Mouse (Mus musculus) heart, embryonic 13.5 days (tissue): ENCODE results near the gene Cdc26. TPM values are rescaled to one million over a fixed set of nuclear protein-coding genes. Genes with fewer than 3 reads are reported as not detected.

ENCODE experiments used
- ATAC-seq: fragments of 200-750 bp; cut with Nextera tagmentation; 2 replicates; pipeline ENCODE4 v1.8.0; 2017; ENCODE audit warnings: moderate TSS enrichment; ENCODE audit not compliant: insufficient number of reproducible peaks, low FRiP score, low TSS enrichment; ENCODE audit errors: extremely low read depth
- H3K27ac ChIP-seq: fragments of 300-500 bp; sonication (generic); replicated peaks from 2 replicates; pipeline ENCODE4 v1.5.1; 2015; ENCODE audit warnings: moderate library complexity, mild to moderate bottlenecking, inconsistent platforms
- H3K27me3 ChIP-seq: fragments of 300-500 bp; sonication (generic); replicated peaks from 2 replicates; pipeline ENCODE4 v1.6.1; 2015; ENCODE audit warnings: mild to moderate bottlenecking, inconsistent platforms
- H3K36me3 ChIP-seq: fragments of 300-500 bp; sonication (generic); 2 replicates; pipeline ENCODE4 v1.6.1; 2015; ENCODE audit warnings: mild to moderate bottlenecking, inconsistent platforms
- H3K4me1 ChIP-seq: fragments of 300-500 bp; sonication (generic); 2 replicates; pipeline ENCODE4 v1.6.1; 2015; ENCODE audit warnings: inconsistent platforms
- H3K4me2 ChIP-seq: fragments of 300-500 bp; sonication (generic); 2 replicates; pipeline ENCODE4 v1.6.1; 2015; ENCODE audit warnings: inconsistent platforms, mild to moderate bottlenecking, moderate library complexity
- H3K4me3 ChIP-seq: fragments of 300-500 bp; sonication (generic); 2 replicates; pipeline ENCODE4 v1.5.1; 2015; ENCODE audit warnings: moderate library complexity, mild to moderate bottlenecking, inconsistent platforms
- H3K9ac ChIP-seq: fragments of 300-500 bp; sonication (generic); 2 replicates; pipeline ENCODE4 v1.6.1; 2015; ENCODE audit warnings: inconsistent platforms, mild to moderate bottlenecking, moderate library complexity
- H3K9me3 ChIP-seq: fragments of 300-500 bp; sonication (generic); 2 replicates; pipeline ENCODE4 v1.6.1; 2016; ENCODE audit warnings: inconsistent platforms
- WGBS: fragments of 180-500 bp; shearing (Covaris S2); methylation state at CpG from one replicate; pipeline ENCODE4 v1.1.7; 2015; ENCODE audit warnings: mixed read lengths; 5-methylcytosine and 5-hydroxymethylcytosine counted together
- polyA plus RNA-seq: library from polyadenylated mRNA; unstranded; fragments of >200 nt; fragmentation: Nextera tagmentation; extraction: Ambion mirVana; gene quantifications from 2 replicates; pipeline ENCODE4 v1.2.1, GENCODE M21; 2015

Cdc26 gene
- polyA plus RNA-seq, 1 experiment from 2014 or later = 82.1 TPM

GRCm38 (mm10) chr4:62429616-62430015, 21.2 kb upstream of the Cdc26 start:
- H3K4me2 ChIP-seq = no peak overlapping the region
- ATAC-seq = no peak
- 80% methylated on average over 9 of the region's 9 CpGs for WGBS
- H3K27me3 ChIP-seq = no peaks in the 10 kb centered on the region
- no peak overlapping the region for H3K27ac ChIP-seq
- H3K9ac ChIP-seq = no peak overlapping the region
- no peak overlapping the region for H3K4me3 ChIP-seq
- H3K36me3 ChIP-seq = peaks cover 15% of the 10 kb centered on the region
- H3K9me3 ChIP-seq = no peaks in the 10 kb centered on the region
- peaks cover 9% of the 10 kb centered on the region; the same call in 1 of the 2 replicates for H3K4me1 ChIP-seq

DNA sequence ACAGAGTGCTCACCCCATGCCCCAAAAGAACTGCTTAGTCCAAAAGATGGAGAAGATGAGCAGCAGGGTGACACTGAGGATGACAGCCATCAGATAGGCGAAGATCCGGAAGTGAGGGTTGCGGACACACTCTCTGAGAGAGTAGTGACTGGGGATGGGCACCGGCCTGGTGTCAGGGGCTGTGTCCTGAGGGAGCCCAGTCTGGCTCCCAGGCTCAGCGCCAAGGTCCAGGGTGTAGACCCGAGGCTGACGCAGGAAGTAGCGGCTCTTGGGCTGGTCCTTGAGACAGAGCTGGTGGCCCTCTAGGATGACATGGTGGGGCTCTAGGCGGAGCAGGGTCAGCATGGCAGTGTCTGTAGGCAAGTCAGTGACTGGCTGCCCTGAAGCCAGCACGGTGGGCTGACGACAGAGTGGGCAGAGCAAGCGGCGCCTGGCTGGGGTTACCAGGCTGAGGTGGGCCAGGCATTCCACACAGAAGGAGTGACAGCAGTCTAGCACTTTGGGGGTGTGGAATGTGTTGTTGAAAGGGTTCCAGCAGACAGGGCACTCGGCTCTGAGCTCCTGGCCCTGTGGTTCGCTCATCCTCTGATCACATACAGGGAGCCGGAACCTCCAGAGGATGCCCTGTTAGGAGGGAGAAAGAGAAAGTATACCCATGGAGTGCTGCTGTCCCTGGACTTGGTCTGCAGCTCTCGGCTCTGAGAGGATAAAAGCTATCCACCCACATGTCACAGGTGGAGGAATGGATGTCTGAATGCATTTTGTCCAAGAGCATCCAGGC, 19.7 kb upstream of the Cdc26 start:
- peaks cover 9% of the 10 kb centered on the region; the same call in 1 of the 2 replicates for H3K4me1 ChIP-seq
- no peaks in the 10 kb centered on the region for H3K9me3 ChIP-seq
- WGBS = 51% methylated on average over 17 of the region's 17 CpGs
- ATAC-seq = no peak
- H3K27me3 ChIP-seq = no peaks in the 10 kb centered on the region
- peaks cover 28% of the 10 kb centered on the region for H3K36me3 ChIP-seq
- H3K9ac ChIP-seq = no peak overlapping the region
- H3K4me3 ChIP-seq = 0 out of 2 replicates have a peak overlapping the region, but pooled peaks have one; percentile 3
- H3K27ac ChIP-seq = no peak overlapping the region
- peak overlapping the region; percentile 38 for H3K4me2 ChIP-seq

- Histone ChIP-seq H3K27me3 (no peaks in the 10 kb centered on the region), H3K9me3 (no peaks in the 10 kb centered on the region), H3K4me2 (no peak overlapping the region), H3K4me1 (peaks cover 9% of the 10 kb centered on the region; the same call in 1 of the 2 replicates), H3K4me3 (no peak overlapping the region), H3K27ac (no peak overlapping the region), H3K9ac (no peak overlapping the region), H3K36me3 (peaks cover 51% of the 10 kb centered on the region)
- ATAC-seq = no peak
- 87% methylated on average over 4 of the region's 4 CpGs for WGBS
Observed at GRCm38 (mm10) chr4:62425891-62426290, 17.4 kb upstream of the Cdc26 start.

DNA sequence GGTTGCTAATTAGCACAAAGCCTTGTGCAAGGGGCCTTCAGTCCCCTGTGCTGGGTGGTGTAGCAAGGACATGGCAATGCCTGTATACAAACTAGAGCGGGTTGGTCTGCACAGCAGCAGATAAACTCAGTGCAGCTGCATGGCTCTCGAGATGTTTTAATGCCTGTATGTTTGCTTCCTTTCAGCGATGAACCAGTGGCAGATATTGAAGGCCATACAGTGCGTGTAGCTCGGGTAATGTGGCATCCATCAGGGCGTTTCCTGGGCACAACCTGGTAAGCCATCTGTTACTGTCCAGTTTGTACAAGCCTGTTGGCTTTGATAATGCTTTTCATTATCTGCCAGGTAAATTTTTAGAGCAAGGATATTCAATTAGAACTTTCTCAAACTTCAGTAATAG, 10.6 kb upstream of the Cdc26 start:
- Histone ChIP-seq H3K27me3 (no peaks in the 10 kb centered on the region), H3K9ac (no peak overlapping the region), H3K27ac (no peak overlapping the region), H3K36me3 (peaks cover 100% of the 10 kb centered on the region), H3K9me3 (no peaks in the 10 kb centered on the region), H3K4me3 (no peak overlapping the region), H3K4me2 (no peak overlapping the region), H3K4me1 (no peaks in the 10 kb centered on the region)
- no peak for ATAC-seq
- WGBS = 92% methylated on average over 6 of the region's 6 CpGs

GRCm38 (mm10) chr4:62418448-62418847, 10.0 kb upstream of the Cdc26 start:
- WGBS = 92% methylated on average over 8 of the region's 8 CpGs
- no peaks in the 10 kb centered on the region for H3K4me1 ChIP-seq
- H3K4me2 ChIP-seq = no peak overlapping the region
- no peak overlapping the region for H3K9ac ChIP-seq
- no peaks in the 10 kb centered on the region for H3K27me3 ChIP-seq
- no peak overlapping the region for H3K27ac ChIP-seq
- no peak overlapping the region for H3K4me3 ChIP-seq
- H3K36me3 ChIP-seq = peaks cover 100% of the 10 kb centered on the region
- no peaks in the 10 kb centered on the region for H3K9me3 ChIP-seq
- ATAC-seq = no peak

GRCm38 (mm10) chr4:62411606-62412005, 3.2 kb upstream of the Cdc26 start:
- no peak for ATAC-seq
- Histone ChIP-seq H3K4me1 (peaks cover 20% of the 10 kb centered on the region), H3K4me3 (no peak overlapping the region), H3K4me2 (no peak overlapping the region), H3K9ac (no peak overlapping the region), H3K36me3 (peaks cover 57% of the 10 kb centered on the region), H3K27ac (no peak overlapping the region), H3K9me3 (no peaks in the 10 kb centered on the region), H3K27me3 (no peaks in the 10 kb centered on the region)
- 86% methylated on average over 10 of the region's 10 CpGs for WGBS

- no peak for ATAC-seq
Observed at GRCm38 (mm10) chr4:62410325-62410724, 1.9 kb upstream of the Cdc26 start.

GRCm38 (mm10) chr4:62409615-62410014, 1.2 kb upstream of the Cdc26 start:
- Histone ChIP-seq H3K27me3 (no peaks in the 10 kb centered on the region), H3K27ac (peak overlapping the region; percentile 93), H3K4me3 (peak overlapping the region; percentile 91), H3K4me2 (peak overlapping the region; percentile 86), H3K9me3 (no peaks in the 10 kb centered on the region), H3K36me3 (peaks cover 40% of the 10 kb centered on the region), H3K9ac (peak overlapping the region; percentile 96), H3K4me1 (peaks cover 36% of the 10 kb centered on the region)
- 40% methylated on average over 6 of the region's 6 CpGs for WGBS
- ATAC-seq = no peak

More at GRCm38 (mm10) chr4:62410325-62410724, 1.9 kb upstream of the Cdc26 start:
- peak overlapping the region; percentile 91; the same call in 1 of the 2 replicates for H3K4me3 ChIP-seq
- peaks cover 44% of the 10 kb centered on the region for H3K36me3 ChIP-seq
- WGBS = 82% methylated on average over 2 of the region's 2 CpGs
- H3K9me3 ChIP-seq = no peaks in the 10 kb centered on the region
- H3K4me1 ChIP-seq = peaks cover 31% of the 10 kb centered on the region
- peak overlapping the region; percentile 86 for H3K4me2 ChIP-seq
- no peaks in the 10 kb centered on the region for H3K27me3 ChIP-seq
- peak overlapping the region; percentile 96 for H3K9ac ChIP-seq
- no peak overlapping the region for H3K27ac ChIP-seq

DNA sequence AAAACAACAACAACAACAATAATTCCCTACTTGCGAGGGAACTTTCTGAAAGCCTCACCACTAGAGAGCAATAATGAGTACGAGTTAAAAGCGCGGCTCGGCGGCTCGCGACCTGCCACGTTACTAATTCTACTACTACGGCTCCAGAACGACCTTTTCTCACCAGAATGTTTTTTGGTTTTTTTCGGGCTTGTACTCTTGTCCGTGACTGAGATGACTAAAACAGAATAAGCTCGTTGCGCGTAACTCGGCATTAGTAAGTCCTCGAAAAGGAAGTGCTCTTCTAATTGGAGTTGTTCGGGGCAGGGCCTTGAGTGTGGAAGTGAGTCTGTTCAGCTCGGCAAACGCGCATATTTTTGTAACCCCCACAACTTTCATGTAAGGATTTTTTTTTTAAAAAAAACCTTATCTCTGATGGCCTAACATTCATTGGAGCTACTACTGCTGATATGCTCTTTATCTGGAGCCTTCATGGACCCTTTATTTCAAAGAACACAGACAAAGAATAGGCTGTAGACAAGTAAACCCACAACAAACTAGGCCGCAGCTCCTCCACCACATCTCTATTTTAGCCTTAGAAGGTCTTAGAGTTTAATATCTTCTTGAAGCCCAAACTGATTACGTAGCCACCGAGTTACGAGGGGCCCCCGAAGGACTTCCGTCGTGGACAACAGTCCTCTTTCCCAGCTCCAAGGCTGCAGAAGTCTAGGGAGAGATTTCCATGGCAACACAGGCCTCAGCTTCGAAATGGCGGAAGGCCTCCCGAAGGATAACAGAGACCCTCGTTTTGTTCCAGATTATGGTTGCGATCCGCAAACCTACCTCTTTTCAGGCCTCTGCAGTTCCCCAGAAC, 486 bp downstream of the Cdc26 start:
- H3K4me3 ChIP-seq = peak overlapping the region; percentile 91
- no peaks in the 10 kb centered on the region for H3K9me3 ChIP-seq
- H3K4me2 ChIP-seq = peak overlapping the region; percentile 69
- peaks cover 39% of the 10 kb centered on the region for H3K36me3 ChIP-seq
- peak; percentile 3; the same call in 1 of the 2 replicates for ATAC-seq
- WGBS = 0% methylated on average over 35 of the region's 35 CpGs
- H3K27ac ChIP-seq = peak overlapping the region; percentile 88
- peak overlapping the region; percentile 96 for H3K9ac ChIP-seq
- H3K4me1 ChIP-seq = peaks cover 36% of the 10 kb centered on the region
- no peaks in the 10 kb centered on the region for H3K27me3 ChIP-seq

DNA sequence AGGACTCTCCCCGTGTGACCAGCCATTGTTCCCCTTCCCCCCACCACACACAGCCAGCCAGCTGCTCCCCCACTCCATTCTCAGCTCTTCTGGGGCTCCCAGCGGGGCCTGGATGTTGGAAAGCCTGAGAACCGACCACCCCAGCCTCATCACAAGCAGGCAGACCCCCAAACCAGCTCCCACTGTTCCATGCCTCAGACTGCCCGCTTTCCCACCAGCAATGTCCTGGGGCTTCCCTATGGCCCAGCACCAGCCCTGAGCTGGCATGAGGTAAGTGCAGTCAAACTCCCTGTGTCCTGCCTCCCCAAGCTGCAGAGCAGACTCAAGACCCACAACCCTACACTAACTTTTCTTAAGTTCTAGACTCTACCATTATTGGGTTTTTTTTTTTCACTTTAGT, 2.3 kb downstream of the Cdc26 start:
- Histone ChIP-seq H3K36me3 (peaks cover 39% of the 10 kb centered on the region), H3K4me2 (no peak overlapping the region), H3K9ac (0 out of 2 replicates have a peak overlapping the region, but pooled peaks have one; percentile 24), H3K4me1 (peaks cover 36% of the 10 kb centered on the region), H3K4me3 (no peak overlapping the region), H3K27ac (no peak overlapping the region), H3K9me3 (no peaks in the 10 kb centered on the region), H3K27me3 (no peaks in the 10 kb centered on the region)
- ATAC-seq = no peak
- WGBS = 81% methylated on average over 4 of the region's 4 CpGs

DNA sequence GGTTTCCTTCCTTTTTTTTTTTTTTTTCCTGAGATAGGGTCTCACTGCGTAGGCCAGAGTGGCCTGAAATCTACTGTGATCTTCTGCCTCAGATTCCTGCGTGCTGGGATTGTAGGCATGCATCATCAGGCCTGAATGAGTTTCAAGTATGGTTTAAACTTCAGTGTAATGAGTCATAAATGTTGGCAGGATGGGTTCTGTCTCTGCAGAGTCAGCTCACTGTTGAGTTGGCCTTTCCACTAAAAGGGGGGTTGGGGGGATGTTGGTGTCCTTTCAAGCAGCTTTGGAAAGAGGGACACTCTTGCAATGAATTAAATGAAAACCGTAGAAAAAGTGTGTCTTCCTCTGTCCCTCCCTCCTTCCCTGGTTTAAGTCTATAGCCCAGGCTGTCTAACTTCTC, 9.5 kb downstream of the Cdc26 start:
- Histone ChIP-seq H3K4me3 (no peak overlapping the region), H3K27ac (no peak overlapping the region), H3K4me1 (no peaks in the 10 kb centered on the region), H3K36me3 (peaks cover 91% of the 10 kb centered on the region), H3K4me2 (no peak overlapping the region), H3K27me3 (no peaks in the 10 kb centered on the region), H3K9me3 (no peaks in the 10 kb centered on the region), H3K9ac (no peak overlapping the region)
- WGBS = 84% methylated on average over 3 of the region's 3 CpGs
- no peak for ATAC-seq
